Mouse (Mus musculus) common myeloid progenitor, adult 5-6 weeks (primary cell): ENCODE measurements around the gene Dock1. TPM values are rescaled to one million over a fixed set of nuclear protein-coding genes. Genes with fewer than 3 reads are reported as not detected.

Experiments
- ATAC-seq: replicated peaks from 2 replicates; pipeline ENCODE4 v1.8.0; 2016; ENCODE audit warnings: low read depth, mild to moderate bottlenecking, moderate TSS enrichment, inconsistent platforms; ENCODE audit not compliant: poor library complexity, severe bottlenecking
- total RNA-seq: library from RNA; stranded (forward); fragments of 200-1000, 187-1606 nt; gene quantifications from 2 replicates; pipeline ENCODE4 v1.2.3, GENCODE M21; 2017

The Dock1 gene
- total RNA-seq, 1 experiment from 2014 or later: 9.2 TPM

- ATAC-seq: no peak
Observed at GRCm38 (mm10) chr7:134693325-134693724, 22.9 kb downstream of the Dock1 start.

GRCm38 (mm10) chr7:134695431-134695830 is 25.0 kb downstream of the Dock1 start:
- no peak for ATAC-seq

- peak; percentile 82 for ATAC-seq
Observed at GRCm38 (mm10) chr7:134696126-134696979, 25.9 kb downstream of the Dock1 start.

GRCm38 (mm10) chr7:134697479-134697878 is 27.0 kb downstream of the Dock1 start:
- peak; percentile 60 for ATAC-seq

GRCm38 (mm10) chr7:134698246-134698645 is 27.8 kb downstream of the Dock1 start:
- ATAC-seq: no peak

- ATAC-seq: no peak
Observed at GRCm38 (mm10) chr7:134700001-134700400, 29.5 kb downstream of the Dock1 start.

- no peak for ATAC-seq
Observed at GRCm38 (mm10) chr7:134702481-134702880, 32.0 kb downstream of the Dock1 start.

GRCm38 (mm10) chr7:134703704-134704103 is 33.2 kb downstream of the Dock1 start:
- ATAC-seq: no peak

- no peak for ATAC-seq
Observed at GRCm38 (mm10) chr7:134709226-134709853, 38.9 kb downstream of the Dock1 start.

GRCm38 (mm10) chr7:134711576-134711975 is 41.1 kb downstream of the Dock1 start:
- ATAC-seq: 0 out of 2 replicates have a peak, but pooled peaks have one; percentile 29

- no peak for ATAC-seq
Observed at GRCm38 (mm10) chr7:134719406-134719805, 49.0 kb downstream of the Dock1 start.

- no peak for ATAC-seq
Observed at GRCm38 (mm10) chr7:134722361-134722760, 51.9 kb downstream of the Dock1 start.

GRCm38 (mm10) chr7:134722955-134723354 is 52.5 kb downstream of the Dock1 start:
- ATAC-seq: no peak

GRCm38 (mm10) chr7:134723509-134723908 is 53.1 kb downstream of the Dock1 start:
- ATAC-seq: peak; percentile 63

- ATAC-seq: no peak
Observed at GRCm38 (mm10) chr7:134724841-134725240, 54.4 kb downstream of the Dock1 start.

- ATAC-seq: no peak
Observed at GRCm38 (mm10) chr7:134725551-134726529, 55.4 kb downstream of the Dock1 start.

- no peak for ATAC-seq
Observed at GRCm38 (mm10) chr7:134726530-134727258, 56.2 kb downstream of the Dock1 start.

- ATAC-seq: no peak
Observed at GRCm38 (mm10) chr7:134729348-134729747, 58.9 kb downstream of the Dock1 start.

- no peak for ATAC-seq
Observed at GRCm38 (mm10) chr7:134730406-134731126, 60.1 kb downstream of the Dock1 start.
